Mouse (Mus musculus) cerebellum, adult 2 months (tissue): ENCODE data around the gene Upk1a.

Experiments used
- CTCF ChIP-seq: fragments of 200-500 bp; IDR thresholded peaks from 2 replicates; pipeline ENCODE4 v1.5.1; 2011; ENCODE audit warnings: low read depth, mild to moderate bottlenecking, control low read depth, low read length, moderate library complexity, borderline replicate concordance; ENCODE audit not compliant: insufficient read depth
- POLR2A ChIP-seq: fragments of 200-500 bp; IDR thresholded peaks from 2 replicates; pipeline ENCODE4 v1.6.1; 2011; ENCODE audit warnings: low read length, control low read depth, borderline replicate concordance; ENCODE audit not compliant: insufficient read depth

DNA sequence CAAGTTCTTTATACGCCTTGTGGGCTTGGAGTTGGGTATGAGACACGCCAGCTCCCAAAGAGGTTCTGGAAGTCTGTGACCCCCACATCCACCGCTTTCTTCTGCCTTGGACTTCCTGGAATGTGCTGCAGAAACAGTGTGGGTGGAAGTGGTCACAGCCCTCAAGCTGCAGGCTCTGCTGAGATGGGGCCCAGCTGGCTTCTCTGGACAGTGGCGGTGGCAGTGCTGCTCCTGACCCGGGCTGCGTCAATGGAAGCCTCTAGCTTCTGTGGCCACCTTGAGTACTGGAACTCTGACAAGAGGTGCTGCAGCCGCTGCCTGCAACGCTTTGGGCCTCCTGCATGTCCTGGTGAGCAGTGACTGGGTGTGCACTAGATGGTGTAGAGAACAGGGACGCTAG is 46.6 kb downstream of the Upk1a start:
- TF ChIP-seq CTCF (no peak), POLR2A (no peak)
